Mouse (Mus musculus) activated CD4-positive, CD25-positive, alpha-beta regulatory T cell (primary cell): Measurements from ENCODE around the gene Sox8. TPM values are rescaled to one million over a fixed set of nuclear protein-coding genes. Genes with fewer than 3 reads are reported as not detected.

Experiments
- polyA plus RNA-seq, 2 experiments: library from polyadenylated mRNA; unstranded; fragments of 100-300 nt; shearing (Covaris generic); gene quantifications; one replicate each; pipeline ENCODE4 v1.2.1; 2017

Gene Sox8
- polyA plus RNA-seq: under 1 TPM in 1 of 2 experiments, not detected in 1; 0.11 TPM

DNA sequence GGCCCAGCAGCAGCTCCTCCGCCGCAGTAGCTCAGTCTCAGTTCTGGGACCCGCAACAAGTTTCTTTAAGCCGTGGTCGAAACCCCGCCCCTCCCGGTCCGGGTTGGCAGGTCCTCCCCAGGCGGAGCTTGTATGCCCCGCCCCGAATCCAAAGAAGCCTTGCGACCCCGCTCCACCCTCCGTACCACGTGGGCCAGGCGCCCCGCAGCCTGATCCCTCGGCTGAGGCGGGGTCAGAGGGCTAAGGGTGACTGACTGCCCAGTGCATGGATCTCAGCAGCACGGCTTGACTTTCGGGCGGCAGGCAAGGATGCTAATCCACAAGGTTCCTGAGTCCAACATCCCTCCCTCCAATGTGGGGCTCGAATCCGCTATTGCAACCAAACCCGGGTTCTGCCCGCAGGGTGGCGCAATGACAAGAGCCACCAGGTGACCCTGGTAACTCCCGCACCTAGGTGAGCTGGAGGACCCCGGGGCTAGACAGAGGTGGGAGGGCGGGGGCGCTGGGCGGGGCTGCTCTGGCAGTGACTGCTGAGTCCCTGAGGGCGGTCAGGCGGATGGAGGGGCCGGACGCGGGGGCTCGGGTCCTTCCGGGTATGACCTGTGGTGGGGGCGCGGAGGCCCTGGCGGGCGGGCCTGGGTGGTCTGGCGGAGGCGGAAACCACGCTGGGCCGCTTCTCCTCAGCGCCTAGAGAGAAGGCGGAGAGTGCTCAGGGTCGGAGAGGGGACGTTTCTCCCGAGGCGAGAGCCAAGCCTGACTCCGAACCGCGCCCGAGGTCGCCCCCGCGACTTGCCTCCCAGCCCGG is at the start of gene Sox8:
Gene Sox8, minus strand, starts transcription at position 39 of the 805 bp plus-strand sequence.

DNA sequence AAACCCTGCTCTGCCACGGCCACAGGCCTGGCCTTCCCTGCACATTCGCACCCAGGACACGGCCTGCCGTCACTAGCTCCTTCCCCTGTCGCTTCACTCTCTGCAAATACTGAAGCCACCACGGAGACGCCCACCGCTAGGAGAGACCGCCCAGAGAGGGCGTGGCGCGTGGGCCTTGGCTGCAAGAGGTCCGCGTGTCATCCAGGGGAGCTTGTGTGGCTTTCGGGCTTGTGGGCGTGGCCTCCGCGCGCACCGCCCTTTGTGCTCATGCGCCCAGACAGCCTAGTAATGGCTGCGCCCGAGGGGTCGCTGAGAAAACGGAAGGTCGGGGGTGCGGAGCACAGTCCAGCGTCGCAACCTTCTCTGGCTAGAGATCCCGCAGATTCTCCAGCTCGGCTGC is 8.4 kb upstream of the Sox8 start, which contains the start of gene Lmf1:
Gene Lmf1, plus strand, starts transcription at position 166 of the 400 bp plus-strand sequence.

Other genes with a start within 250 kb of the Sox8 start
- under 1 TPM; 0.14 to 0.34 TPM for gene Tpsab1, start 225.1 kb downstream of the Sox8 start, polyA plus RNA-seq
- 1 to 10 TPM in 1 of 2 experiments, not detected in 1; 1.2 TPM for gene Tpsb2, start 204.4 kb downstream of the Sox8 start, polyA plus RNA-seq
- not detected for gene Tpsg1, start 201.4 kb downstream of the Sox8 start, polyA plus RNA-seq
- gene Cacna1h, start 136.9 kb downstream of the Sox8 start, polyA plus RNA-seq: not detected
- not detected for gene Tekt4, start 116.1 kb downstream of the Sox8 start, polyA plus RNA-seq
- under 1 TPM in 1 of 2 experiments, not detected in 1; 0.14 TPM for gene Sstr5, start 73.4 kb downstream of the Sox8 start, polyA plus RNA-seq
- 10 to 100 TPM; 21.6 to 22.0 TPM for gene Lmf1, start 8.4 kb upstream of the Sox8 start, polyA plus RNA-seq
- gene Gng13, start 146.5 kb upstream of the Sox8 start, polyA plus RNA-seq: not detected
- 1 to 10 TPM; 5.2 to 5.4 TPM for gene Chtf18, start 156.7 kb upstream of the Sox8 start, polyA plus RNA-seq
- gene Rpusd1, start 157.0 kb upstream of the Sox8 start, polyA plus RNA-seq: 10 to 100 TPM; 15.3 to 15.4 TPM
- gene Mslnl, start 165.4 kb upstream of the Sox8 start, polyA plus RNA-seq: not detected
- gene Msln, start 183.7 kb upstream of the Sox8 start, polyA plus RNA-seq: under 1 TPM in 1 of 2 experiments, not detected in 1; 0.26 TPM
- 10 to 100 TPM; 18.7 to 25.8 TPM for gene Narfl, start 203.1 kb upstream of the Sox8 start, polyA plus RNA-seq
- gene Haghl, start 215.0 kb upstream of the Sox8 start, polyA plus RNA-seq: 10 to 100 TPM; 46.8 to 50.3 TPM
- under 1 TPM; 0.59 to 0.72 TPM for gene Ccdc78, start 215.9 kb upstream of the Sox8 start, polyA plus RNA-seq
- 100 to 1,000 TPM; 177 to 212 TPM for gene Fam173a, start 222.2 kb upstream of the Sox8 start, polyA plus RNA-seq
- gene AC134908.4, start 225.0 kb upstream of the Sox8 start, polyA plus RNA-seq: 1 to 10 TPM in 1 of 2 experiments, not detected in 1; 1.1 TPM
- 10 to 100 TPM; 37.5 to 46.1 TPM for gene Metrn, start 226.4 kb upstream of the Sox8 start, polyA plus RNA-seq
- not detected for gene Fbxl16, start 238.4 kb upstream of the Sox8 start, polyA plus RNA-seq